Mouse (Mus musculus) monocyte, adult 5-6 weeks (primary cell): ENCODE measurements around the gene Banp. TPM values are rescaled to one million over a fixed set of nuclear protein-coding genes. Genes with fewer than 3 reads are reported as not detected.
A peak's percentile ranks its signal among the peaks of the same experiment; 100 is the strongest.

Source experiments
- ATAC-seq: fragments of 153-309, 156-312 bp; replicated peaks from 2 replicates; pipeline ENCODE4 v1.8.0; 2017; ENCODE audit warnings: mild to moderate bottlenecking; ENCODE audit not compliant: low TSS enrichment, insufficient number of reproducible peaks, severe bottlenecking, poor library complexity, low FRiP score
- total RNA-seq: library from RNA; stranded (forward); fragments of 200-1000, 200-491, 200-594 nt; gene quantifications from 3 replicates; pipeline ENCODE4 v1.2.3, GENCODE M21; 2017

The Banp gene
- total RNA-seq, 1 experiment from 2014 or later: 23.5 TPM

DNA sequence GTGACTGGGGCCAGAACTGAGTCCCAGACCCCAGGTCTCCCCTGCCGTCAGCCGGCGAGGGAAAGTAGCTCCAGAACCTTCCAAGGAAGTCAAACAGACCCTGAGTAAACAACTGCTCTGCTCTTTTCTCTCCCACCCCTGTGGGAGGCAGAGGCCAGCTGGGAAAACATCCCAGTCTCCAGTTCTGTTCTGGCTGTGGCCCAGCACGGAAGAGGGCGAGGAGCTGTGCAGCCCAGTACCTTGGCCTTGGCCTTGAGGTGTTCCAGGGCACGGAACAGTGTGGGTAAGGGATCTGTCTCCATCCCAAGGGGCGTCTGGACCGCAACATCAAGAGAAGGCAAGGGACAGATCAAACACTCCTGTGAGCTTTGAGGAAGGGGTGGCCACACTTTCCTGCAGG, 27.4 kb upstream of the Banp start:
- no peak for ATAC-seq

- no peak for ATAC-seq
These were observed 24.9 kb upstream of the Banp start for GRCm38 (mm10) chr8:121924681-121925080.

DNA sequence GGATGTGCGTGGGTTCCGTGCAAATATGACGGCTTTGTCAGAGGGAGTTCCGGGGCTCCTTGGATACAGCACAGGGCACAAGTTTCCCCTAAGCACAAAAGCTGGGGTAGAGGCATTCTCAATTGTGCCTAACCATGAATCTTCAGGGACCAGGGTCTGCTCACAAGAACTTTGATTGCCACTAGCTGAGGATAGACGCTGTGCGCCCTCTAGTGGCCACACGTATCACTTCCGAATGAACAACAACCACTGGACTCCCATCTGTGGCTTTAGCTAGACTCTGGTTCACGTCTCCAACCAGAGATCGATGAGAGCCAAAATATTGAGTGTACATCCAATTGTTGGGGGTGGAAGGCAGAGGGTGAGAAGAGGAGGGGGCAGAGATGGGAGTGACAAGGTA, 23.9 kb upstream of the Banp start:
- peak; percentile 62; the same call in 1 of the 2 replicates for ATAC-seq

DNA sequence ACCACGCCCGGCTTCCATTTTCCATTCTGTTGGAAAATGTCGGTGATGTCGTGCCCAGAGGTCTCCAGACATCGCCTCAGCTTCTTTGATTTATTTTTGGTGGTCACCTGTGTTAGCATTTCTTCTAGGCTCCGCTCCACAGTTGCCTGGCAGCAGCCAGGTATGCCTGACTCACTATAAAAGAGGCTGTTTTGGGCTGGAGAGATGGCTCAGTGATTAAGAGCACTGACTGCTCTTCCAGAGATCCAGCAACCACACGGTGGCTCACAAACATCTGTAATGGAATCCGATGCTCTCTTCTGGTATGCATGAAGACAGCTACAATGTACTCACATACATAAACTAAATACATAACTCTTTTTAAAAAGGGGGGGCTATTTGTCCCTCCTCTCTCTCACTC, 23.3 kb upstream of the Banp start:
- ATAC-seq: no peak

GRCm38 (mm10) chr8:121927316-121927715, 22.2 kb upstream of the Banp start:
- ATAC-seq: peak; percentile 76

DNA sequence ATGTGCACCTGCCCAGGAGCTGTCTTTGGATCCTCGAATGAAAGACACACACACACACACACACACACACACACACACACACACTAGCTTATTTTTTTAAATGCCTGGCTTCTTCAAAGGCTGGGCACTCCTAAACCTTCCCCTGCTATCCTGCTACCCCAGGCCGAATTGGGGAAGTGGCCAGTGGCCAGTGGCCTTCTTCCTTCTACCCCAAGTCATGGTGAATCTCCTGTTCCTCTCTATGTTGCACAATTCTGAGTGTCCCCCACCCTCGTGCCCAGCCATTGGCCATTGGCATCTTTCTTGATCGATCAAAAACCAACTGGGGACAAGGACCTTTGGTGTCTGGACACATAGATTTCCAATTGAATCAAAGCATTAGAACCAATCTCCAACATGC, 19.5 kb upstream of the Banp start:
- no peak for ATAC-seq

DNA sequence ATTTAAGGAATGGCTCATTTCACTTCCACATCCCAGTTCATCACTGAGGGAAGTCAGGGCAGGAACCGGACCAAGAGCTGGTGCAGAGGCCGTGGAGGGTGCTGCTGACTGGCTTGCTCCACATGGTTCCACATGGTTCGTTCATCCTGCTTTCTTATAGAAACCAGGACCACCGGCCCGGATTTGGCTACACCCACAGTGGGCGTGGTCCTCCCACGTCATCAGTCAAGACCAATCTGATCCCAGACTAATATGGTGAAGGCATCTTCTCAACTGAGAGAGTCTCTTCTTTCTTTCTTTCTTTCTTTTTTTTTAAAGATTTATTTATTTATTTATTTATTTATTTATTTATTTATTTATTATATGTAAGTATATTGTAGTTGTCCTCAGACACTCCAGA, 18.0 kb upstream of the Banp start:
- no peak for ATAC-seq

DNA sequence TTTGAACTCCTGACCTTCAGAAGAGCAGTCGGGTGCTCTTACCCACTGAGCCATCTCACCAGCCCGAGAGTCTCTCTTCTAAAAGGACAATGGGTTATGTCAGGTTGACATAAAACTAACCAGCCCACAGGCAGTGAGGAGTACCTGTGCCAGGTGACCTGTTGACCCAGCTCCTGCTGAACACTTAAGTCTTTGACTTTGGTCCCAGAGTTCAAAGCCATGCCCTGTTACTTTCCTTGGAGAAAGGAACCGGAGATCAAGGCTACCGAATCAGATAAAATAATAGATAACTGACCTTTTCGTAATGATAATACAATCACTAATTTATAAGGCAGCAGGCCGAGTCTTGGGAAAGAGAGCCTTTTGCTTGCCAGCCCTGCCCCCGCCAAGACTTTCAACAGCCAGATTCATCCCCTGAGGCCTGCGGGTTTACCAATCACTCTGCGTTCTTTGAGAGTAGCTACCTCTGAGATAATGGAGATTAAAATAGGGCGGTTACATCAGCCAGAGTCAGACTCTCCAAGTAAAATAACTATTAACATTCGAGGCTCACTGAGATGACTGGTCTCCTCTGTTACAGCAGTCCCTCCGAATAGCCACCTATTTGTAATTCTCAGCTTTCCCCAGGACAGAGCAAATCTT, 17.4 kb upstream of the Banp start:
- no peak for ATAC-seq

DNA sequence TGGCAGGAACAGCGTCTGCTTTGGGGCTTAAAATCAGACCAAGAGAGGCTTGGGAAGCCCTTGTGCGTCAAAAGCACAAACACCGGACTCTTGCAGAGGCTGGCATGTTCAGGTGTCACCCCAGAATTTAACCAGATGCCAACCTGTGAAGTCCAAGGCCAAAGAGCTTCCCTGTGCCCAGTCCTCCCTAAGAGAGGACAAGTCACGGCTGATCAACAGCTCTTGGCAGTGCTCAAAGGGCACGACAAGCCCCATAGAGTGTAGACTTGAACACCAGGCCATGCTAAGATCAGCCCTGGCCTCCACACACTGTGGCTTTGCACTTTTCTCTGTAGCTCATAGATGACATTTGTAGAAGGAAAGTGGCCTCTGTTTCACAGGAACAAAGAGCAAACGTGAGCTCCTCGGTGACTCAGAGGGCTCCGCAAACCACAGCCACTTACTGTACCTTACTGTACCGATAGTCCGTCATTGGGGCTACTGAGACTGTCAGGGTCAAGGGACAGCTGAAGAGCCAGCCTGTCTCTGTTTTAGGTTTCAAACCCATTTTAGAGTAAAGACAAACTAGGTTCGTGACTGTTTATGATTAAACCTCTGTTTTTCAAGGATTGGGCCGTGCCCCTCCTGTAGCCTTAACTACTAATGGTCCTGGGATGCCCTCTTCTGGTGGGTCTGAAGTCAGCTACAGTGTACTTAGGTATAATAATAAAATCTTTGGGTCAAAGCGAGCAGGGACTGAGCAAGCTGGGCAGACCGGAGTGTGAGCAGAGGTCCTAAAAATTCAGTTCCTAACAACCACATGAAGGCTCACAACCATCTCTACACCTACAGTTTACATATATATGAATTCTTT, 16.7 kb upstream of the Banp start:
- ATAC-seq: no peak

GRCm38 (mm10) chr8:121934506-121934905, 15.0 kb upstream of the Banp start:
- ATAC-seq: no peak

DNA sequence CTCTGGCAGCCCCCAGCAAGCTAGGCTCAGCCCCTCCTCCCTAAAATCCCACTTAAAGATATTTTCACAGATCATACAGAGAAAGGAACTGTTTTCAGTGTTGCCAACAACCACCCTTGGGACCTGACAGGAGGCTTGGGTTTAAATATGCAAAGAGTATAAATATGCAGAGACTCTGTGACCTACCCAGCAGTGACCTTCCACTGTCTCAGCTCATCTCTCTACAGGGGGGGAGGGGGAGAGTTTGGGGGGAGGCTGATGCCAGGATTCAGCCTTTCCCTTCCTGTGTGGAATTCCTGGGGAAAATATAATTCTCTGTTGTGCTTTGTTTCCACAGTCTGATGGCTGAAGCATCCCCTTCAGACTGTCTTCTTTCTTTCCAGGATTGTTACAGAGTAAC, 14.6 kb upstream of the Banp start:
- no peak for ATAC-seq

DNA sequence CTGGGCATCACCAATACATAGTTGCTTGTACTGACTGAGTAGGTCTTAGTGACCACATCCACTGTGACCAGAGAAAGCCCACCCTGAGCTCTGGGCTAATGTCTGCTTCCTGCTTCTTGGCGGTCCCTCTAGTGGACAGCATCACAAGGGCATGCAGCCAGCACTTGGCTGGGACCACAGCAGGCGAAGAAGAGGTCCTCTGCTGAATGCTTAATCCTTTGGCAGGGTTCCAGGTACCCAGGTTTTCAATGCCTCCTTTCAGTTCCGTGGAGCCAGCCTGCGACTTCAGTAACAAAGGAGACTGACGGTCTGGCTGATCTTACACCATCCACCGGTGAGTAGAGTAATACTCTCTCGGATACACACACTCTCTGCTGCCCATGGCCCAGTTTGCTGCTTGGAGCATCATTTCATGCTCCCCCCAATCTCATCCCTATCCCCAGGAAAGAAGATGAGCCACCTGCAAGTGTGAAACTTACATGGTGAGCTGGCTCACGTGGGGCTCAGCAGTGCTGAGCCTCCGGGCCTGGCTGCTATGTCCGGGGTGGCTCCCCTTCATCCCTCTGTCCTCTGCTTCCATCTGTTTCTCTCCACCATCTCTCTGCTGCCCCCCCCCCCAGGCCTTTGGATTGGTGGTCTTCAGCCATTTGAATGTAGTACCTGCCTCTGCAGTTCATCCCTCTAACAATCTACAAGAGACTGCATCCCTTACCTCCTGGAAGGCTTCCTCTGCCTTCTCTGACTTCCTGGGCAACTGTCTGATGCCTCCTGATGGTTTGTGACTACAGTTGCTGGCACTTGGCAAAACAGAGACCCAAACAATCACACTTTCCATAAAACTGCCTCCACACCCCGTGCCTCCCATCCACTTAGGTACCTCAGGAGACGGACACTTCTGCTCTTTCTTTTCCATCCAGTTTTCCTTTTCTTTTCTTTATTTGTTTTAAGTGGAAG, 13.9 kb upstream of the Banp start:
- ATAC-seq: no peak

- no peak for ATAC-seq
These were observed 13.2 kb upstream of the Banp start for GRCm38 (mm10) chr8:121936391-121936790.

GRCm38 (mm10) chr8:121938732-121939131, 10.8 kb upstream of the Banp start:
- ATAC-seq: no peak

- no peak for ATAC-seq
These were observed 6.5 kb upstream of the Banp start for GRCm38 (mm10) chr8:121943057-121943540.

- ATAC-seq: no peak
These were observed 5.8 kb upstream of the Banp start for GRCm38 (mm10) chr8:121943716-121944115.

DNA sequence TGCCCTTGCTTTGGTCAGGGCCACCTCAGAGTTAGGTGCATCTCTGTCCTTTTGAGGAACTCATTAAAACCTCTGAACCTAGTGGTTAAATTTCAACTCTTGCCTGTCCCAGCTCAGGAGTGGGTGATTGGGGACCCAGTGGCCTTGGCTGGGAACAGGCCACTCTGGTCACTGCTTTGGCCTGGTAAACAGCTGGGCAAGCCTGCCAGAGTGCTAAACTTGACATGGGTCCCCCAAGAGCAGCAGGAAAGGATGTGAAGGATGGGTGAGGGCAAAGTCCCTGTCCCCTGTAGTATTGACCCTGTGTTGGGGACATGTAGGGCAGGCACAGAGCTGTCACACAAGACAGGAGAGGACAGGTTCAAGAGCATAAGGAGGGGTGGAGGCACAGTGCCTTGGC, 4.7 kb upstream of the Banp start, which contains the start of gene Car5a:
Gene Car5a (minus strand): TSS at position 74 of the 400 bp plus-strand sequence.
- no peak for ATAC-seq

DNA sequence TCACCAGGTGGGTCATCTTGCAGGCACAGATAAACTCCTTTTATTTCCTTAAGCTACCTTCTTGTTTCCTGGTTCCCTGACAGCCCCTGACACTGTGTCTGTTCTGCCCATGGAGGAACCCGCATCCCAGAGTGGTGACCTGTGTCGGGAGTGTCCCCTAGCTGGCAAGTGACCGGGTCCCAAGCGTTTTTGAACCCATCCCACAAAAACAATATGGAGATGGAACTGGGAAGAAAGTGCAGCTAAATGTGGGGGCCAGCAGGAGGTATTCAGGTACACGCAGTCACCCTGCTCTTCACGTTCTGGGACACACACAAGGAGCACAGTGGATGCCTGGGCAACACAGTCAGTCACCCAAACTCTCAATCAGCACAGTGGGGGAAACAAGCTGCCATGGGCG, 3.2 kb upstream of the Banp start:
- ATAC-seq: no peak
